Mouse (Mus musculus) thymus, adult 2 months (tissue): ENCODE data around the gene Gm20388.

Source experiments
- CTCF ChIP-seq: fragments of 200-500 bp; IDR thresholded peaks from 2 replicates; pipeline ENCODE4 v1.5.1; 2012; ENCODE audit warnings: mild to moderate bottlenecking, control low read depth, low read length, moderate library complexity, borderline replicate concordance; ENCODE audit not compliant: control insufficient read depth, poor library complexity, insufficient read depth; ENCODE audit errors: extremely low read depth
- POLR2A ChIP-seq: fragments of 200-500 bp; IDR thresholded peaks from 2 replicates; pipeline ENCODE4 v1.6.1; 2012; ENCODE audit warnings: mild to moderate bottlenecking, low read length, control low read depth, moderate library complexity; ENCODE audit not compliant: control insufficient read depth, poor library complexity, insufficient read depth; ENCODE audit errors: extremely low read depth

DNA sequence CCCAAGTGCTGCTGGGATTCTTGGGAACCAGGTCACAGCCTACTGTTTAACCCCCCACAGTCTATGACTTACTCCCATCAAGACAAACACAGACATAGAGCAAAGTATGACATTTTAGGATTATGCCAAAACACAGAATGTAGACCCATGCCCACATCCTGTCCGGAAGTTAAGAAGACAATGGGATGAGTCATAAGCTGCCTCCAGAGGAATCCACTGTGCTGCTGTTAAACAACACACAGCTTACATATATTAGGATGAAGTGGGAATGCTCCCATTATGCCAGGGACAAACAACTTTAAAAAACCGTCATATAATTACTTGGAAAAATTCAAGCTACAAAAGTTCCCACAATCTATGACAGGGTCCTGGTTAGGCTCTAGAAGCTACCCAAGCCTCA, 3079.3 kb downstream of the Gm20388 start:
- TF ChIP-seq CTCF (no peak), POLR2A (no peak)
